Mouse (Mus musculus) thymus, adult 2 months (tissue): ENCODE measurements at regions not wholly inside any gene's neighbourhood (a gene's known extent, or its start where the extent isn't known, plus 50 kb on each side); places are given as distances from the start of the nearest gene placed in this dataset.

Experiments
- CTCF ChIP-seq: fragments of 200-500 bp; IDR thresholded peaks from 2 replicates; pipeline ENCODE4 v1.5.1; 2012; ENCODE audit warnings: mild to moderate bottlenecking, control low read depth, low read length, moderate library complexity, borderline replicate concordance; ENCODE audit not compliant: control insufficient read depth, poor library complexity, insufficient read depth; ENCODE audit errors: extremely low read depth
- POLR2A ChIP-seq: fragments of 200-500 bp; IDR thresholded peaks from 2 replicates; pipeline ENCODE4 v1.6.1; 2012; ENCODE audit warnings: mild to moderate bottlenecking, low read length, control low read depth, moderate library complexity; ENCODE audit not compliant: control insufficient read depth, poor library complexity, insufficient read depth; ENCODE audit errors: extremely low read depth

DNA sequence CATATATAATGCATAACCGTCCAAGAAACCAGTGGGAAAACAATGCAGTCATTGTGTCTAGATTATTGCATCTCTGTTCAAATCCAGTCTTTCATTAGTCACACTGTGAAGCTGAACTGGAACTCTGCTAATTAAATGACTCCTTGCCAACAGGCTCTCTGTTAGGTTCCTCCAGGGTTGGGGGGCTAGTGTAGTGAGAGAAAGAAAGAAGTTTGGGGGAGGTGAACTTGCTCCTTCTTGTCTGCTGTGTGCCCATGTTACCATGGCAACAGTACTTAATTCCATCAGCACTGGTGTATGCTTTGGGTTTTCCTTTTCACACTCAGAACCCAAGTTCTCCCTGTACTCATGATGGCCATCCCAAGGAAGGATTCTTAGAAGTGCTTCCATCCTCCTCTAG, 292.6 kb upstream of the 4933412E24Rik start:
- TF ChIP-seq CTCF (no peak), POLR2A (no peak)
